Mouse (Mus musculus) adrenal gland (tissue): ENCODE results near the gene AL732309.1.
"Not testable (repeated sequence)": the region's sequence is repeated elsewhere in the genome, so short reads cannot be mapped to it uniquely, and the experiment has no call there.

ENCODE experiments used
- intact Hi-C: fragments of 180-260 bp; cut with DNase I; formaldehyde crosslinking; loops from one replicate; pipeline ENCODE4 v1.15.1; 2025

AL732309.1 gene

GRCm38 (mm10) chr2:25271827-25272511, 25.3 kb upstream of the AL732309.1 start, which contains the start of the genes Ssna1 and Anapc2:
TSS of gene Ssna1 (minus strand) at chr2:25272438.
TSS of gene Anapc2 (plus strand) at chr2:25272478.
- intact Hi-C loops = loop anchor here (5.0 kb wide), 1 partner anchor 60 kb away; the partner anchor contains the start of gene Man1b1

DNA sequence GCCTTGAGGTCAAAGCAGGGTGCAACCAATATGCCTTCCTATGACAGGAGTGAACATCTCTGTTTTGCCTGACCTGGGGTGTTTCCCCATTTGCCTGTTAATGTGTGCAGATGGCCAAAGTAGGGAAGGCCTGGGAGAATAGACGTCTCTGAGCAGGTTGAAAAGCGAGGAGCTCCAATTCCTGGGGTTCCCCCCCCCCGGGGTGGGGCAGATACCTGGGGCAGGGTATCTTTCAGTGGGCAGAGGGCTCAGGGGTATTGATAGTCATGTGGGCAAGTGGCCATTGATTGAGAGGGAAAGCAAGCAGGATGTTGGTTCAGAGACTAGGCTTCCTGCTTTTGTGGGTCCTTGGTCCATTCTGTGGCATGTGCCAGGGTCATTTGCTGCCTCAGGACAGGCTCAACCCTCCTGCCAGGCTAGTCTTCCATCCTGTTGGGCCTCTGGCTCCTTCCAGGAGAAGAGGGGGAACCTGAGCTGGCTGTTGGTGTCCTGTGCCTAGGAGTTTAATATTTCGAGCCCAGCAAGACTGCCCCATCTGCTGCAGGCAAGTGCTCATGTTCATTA, 21.2 kb upstream of the AL732309.1 start:
- intact Hi-C loops = no loop called here

DNA sequence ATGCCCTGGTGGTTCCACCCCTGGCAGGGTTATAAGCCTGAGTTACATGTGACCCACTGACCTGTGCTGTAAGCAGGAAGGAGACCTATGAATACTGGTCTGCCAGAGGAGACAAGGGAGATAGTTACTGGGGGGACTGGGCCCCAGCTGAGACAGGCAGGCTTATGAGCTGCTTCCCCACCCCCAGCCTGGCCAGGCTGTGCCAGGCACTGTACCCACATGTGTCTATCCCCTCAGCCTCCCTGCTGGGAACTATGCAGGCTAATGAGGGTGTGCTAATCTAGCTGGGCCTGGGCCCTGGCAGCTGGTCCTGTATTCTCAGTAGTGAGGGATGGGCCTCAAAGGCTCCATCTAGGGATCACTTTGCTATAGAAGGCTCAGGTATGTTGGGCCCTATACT, 20.6 kb upstream of the AL732309.1 start:
- intact Hi-C loops = no loop called here

DNA sequence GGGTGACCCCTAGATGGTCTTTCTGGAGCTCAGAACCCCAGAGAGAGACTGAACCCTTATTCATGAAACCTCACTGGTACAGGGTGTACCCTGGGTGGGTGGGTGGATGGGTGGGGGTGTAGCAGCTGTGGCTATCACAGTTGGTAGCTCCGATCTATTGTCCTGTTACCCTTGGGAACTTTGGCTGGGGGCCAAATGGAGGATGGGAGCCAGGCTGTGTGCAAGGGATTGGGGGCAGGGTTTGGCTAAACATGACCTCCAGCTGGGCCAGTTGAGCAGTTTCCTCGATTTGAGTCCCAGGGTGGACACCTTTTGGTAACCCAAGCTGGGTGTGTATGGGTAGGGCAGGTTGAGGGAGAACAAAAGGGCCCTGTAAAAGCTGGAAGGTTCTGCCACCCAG, 20.1 kb upstream of the AL732309.1 start:
- intact Hi-C loops = no loop called here

GRCm38 (mm10) chr2:25265897-25266656, 19.4 kb upstream of the AL732309.1 start:
- intact Hi-C loops = no loop called here

- intact Hi-C loops = no loop called here
Measured at GRCm38 (mm10) chr2:25264851-25265250, 18.2 kb upstream of the AL732309.1 start.

GRCm38 (mm10) chr2:25264286-25264660, 17.6 kb upstream of the AL732309.1 start:
- intact Hi-C loops = no loop called here

DNA sequence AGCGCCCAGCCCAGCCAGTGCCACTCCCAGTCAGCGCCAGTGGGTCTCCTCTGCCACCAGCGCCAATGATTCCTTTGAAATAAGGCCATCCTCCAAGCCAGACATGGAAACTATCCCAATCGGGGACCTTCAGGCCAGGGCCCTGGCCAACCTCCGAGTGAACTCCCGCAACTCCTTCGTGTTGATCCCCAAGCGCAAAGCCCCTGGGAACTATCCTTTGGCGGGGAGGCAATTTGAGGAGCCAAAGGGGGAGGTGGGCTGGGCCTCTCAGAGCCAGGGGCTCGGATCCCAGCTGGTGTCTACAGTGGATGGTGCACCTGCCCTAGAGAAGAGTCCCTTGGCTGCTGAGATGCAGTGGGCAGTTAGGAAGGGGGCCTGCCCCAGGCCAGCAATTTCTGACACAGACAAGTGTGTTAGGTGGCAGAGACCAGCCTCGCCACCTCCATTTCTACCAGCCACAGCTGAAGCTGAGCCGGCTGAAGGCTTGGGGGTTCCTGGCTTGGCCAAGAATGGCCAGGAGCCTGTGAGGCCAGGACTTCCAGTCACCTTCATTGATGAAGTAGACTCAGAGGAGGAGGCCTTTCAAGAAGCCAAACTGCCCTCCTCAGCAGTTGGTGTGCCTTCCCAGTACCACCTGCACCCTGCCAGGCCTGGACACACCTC, 17.1 kb upstream of the AL732309.1 start:
- intact Hi-C loops = no loop called here

DNA sequence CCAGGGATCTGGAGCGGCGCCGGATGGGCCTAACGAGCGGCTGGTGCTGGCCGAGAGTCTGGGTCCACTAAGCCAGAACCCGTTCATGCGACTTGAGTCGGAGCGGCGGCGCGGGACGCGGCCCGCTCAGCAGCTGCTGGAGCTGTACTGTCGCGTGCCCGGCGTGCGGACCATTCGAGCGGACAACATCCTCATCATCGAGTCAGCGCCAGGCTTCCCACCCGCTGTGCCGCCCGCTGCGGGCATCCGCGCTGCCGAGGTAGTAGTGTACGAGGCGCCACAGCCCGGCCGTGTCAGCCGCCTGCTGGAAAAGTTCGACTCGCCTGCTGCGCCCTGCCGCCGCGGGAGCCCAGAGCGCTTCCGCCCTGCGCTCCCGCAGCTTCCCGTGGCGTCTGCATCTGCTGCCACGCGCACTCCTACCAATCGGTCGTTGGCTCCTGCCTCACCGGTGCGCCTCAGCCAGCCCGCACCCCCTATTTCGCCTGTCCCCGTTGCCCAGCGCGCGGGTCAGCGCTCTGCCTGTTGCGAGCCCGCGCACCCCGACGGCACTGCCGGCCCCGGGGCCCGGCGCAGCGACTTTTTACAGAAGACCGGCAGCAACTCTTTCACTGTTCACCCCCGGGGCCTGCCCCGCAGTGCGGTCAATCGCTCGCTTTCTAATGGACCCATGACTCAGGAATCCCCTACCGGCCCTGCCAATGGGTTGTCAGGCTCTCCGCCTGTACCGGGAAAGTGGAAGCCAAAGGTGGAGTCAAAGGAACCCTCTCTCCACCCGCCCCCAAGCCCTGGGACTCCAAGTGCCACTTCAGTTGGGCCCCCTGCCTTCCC, 16.3 kb upstream of the AL732309.1 start:
- intact Hi-C loops = no loop called here

- intact Hi-C loops = no loop called here
Measured at GRCm38 (mm10) chr2:25262291-25262767, 15.7 kb upstream of the AL732309.1 start, which contains the start of gene Tprn. TSS of gene Tprn (plus strand) at chr2:25262618.

DNA sequence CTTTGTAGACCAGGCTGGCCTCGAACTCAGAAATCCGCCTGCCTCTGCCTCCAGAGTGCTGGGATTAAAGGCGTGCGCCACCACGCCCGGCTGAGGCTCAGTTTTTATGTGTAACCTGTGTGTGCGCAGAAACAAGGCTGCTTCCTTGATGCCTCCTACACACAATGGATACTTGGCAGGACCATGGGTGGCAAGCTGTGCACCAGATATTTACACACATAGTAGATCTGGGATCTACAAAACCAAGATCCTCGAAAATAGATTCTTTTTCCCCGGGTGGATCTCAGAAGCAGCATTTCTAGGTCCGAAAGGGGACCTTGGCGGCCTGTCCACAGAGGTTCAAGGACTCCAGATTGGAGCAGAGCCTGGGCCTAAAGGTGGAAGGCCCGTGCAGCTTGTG, 15.2 kb upstream of the AL732309.1 start:
- intact Hi-C loops = no loop called here

GRCm38 (mm10) chr2:25258887-25259286, 12.2 kb upstream of the AL732309.1 start:
- intact Hi-C loops = no loop called here

- intact Hi-C loops = not testable (repeated sequence)
Measured at GRCm38 (mm10) chr2:25257250-25257649, 10.6 kb upstream of the AL732309.1 start.

GRCm38 (mm10) chr2:25256443-25257109, 9.9 kb upstream of the AL732309.1 start:
- intact Hi-C loops = not testable (repeated sequence)

DNA sequence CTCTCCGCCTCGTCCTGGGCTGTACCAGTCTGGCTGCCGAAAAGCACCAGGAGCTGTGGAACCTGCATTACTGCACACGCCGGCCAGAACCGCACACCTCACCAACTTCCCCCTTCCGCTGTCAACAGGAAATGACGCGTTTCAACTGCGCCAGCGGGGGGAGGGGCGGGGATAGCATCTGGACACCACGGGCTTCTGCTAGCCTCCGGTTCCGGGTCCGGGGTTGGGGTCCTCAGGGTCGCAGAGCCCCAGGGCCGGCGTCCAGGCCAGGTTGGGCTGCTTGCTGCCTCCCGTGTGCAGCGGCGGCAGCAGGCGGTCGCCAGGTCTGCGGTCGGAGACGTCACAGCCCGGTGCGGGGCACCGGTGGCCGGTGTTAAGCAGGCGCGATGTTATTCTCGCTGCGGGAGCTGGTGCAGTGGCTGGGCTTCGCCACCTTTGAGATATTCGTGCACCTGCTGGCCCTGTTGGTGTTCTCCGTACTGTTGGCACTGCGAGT, 8.7 kb upstream of the AL732309.1 start, which contains the start of gene Tmem203:
Gene Tmem203, plus strand, starts transcription at position 156 of the 496 bp plus-strand sequence.
- intact Hi-C loops = no loop called here

GRCm38 (mm10) chr2:25252331-25252730, 5.7 kb upstream of the AL732309.1 start:
- intact Hi-C loops = no loop called here

GRCm38 (mm10) chr2:25244144-25244543, 2.5 kb downstream of the AL732309.1 start:
- intact Hi-C loops = no loop called here

- intact Hi-C loops = no loop called here
Measured at GRCm38 (mm10) chr2:25243342-25243741, 3.3 kb downstream of the AL732309.1 start.

DNA sequence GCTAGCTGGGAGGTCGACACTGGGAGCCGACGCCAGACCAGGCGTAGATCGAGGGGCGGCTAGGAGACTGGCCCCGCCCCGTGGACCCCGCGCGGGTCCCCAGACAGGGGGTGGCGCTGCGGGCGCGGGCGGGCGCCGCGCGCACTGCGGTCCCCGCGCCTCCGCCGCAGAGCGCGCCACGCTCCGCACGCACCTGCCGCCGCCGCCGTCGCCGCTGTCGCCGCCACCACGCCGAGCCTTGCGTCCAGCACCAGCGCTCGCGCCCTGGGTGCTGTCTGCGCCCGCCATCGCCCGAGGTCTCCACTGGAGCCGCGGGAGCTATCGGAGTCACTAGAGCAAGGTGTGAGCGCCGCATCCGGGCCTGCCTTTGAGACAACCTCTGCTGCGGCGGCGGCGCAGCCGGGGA, 4.6 kb downstream of the AL732309.1 start, which contains the start of the genes Rnf208 and Cysrt1:
Gene Rnf208, plus strand, starts transcription at position 155 of the 406 bp plus-strand sequence.
Gene Cysrt1, minus strand, starts transcription at position 352 of the 406 bp plus-strand sequence.
- intact Hi-C loops = no loop called here

GRCm38 (mm10) chr2:25241438-25241775, 5.3 kb downstream of the AL732309.1 start:
- intact Hi-C loops = no loop called here
